Mouse (Mus musculus) liver, embryonic 11.5 days (tissue): Measurements from ENCODE around the gene Ssbp2. TPM values are rescaled to one million over a fixed set of nuclear protein-coding genes. Genes with fewer than 3 reads are reported as not detected.

ENCODE experiments used
- ATAC-seq: fragments of 200-750 bp; cut with Nextera tagmentation; replicated peaks from 2 replicates; pipeline ENCODE4 v1.8.0; 2017; ENCODE audit warnings: moderate number of reproducible peaks, mild to moderate bottlenecking, moderate TSS enrichment, moderate library complexity; ENCODE audit not compliant: low FRiP score
- DNase-seq: peaks from one replicate; pipeline ENCODE4 v3.0.0-alpha.2; 2017; ENCODE audit warnings: low spot score
- H3K27ac ChIP-seq: fragments of 300-500 bp; sonication (generic); 2 replicates; pipeline ENCODE4 v1.5.1; 2014; ENCODE audit warnings: mild to moderate bottlenecking, low read depth, low read length, control low read depth
- H3K27me3 ChIP-seq: fragments of 300-500 bp; sonication (generic); replicated peaks from 2 replicates; pipeline ENCODE4 v1.6.1; 2014; ENCODE audit warnings: low read length, mixed read lengths; ENCODE audit not compliant: control insufficient read depth, insufficient read depth
- H3K36me3 ChIP-seq: fragments of 300-500 bp; sonication (generic); 2 replicates; pipeline ENCODE4 v1.6.1; 2014; ENCODE audit warnings: mild to moderate bottlenecking, low read length, moderate library complexity, mixed read lengths; ENCODE audit not compliant: control insufficient read depth, insufficient read depth
- H3K4me1 ChIP-seq: fragments of 300-500 bp; sonication (generic); replicated peaks from 2 replicates; pipeline ENCODE4 v1.6.1; 2014; ENCODE audit warnings: low read length, mixed read lengths; ENCODE audit not compliant: control insufficient read depth, insufficient read depth
- H3K4me2 ChIP-seq: fragments of 300-500 bp; sonication (generic); 2 replicates; pipeline ENCODE4 v1.6.1; 2014; ENCODE audit warnings: mild to moderate bottlenecking, control low read depth, moderate library complexity
- H3K4me3 ChIP-seq: fragments of 300-500 bp; sonication (generic); 2 replicates; pipeline ENCODE4 v1.5.1; 2014; ENCODE audit warnings: low read depth, low read length, control low read depth
- H3K9ac ChIP-seq: fragments of 300-500 bp; sonication (generic); 2 replicates; pipeline ENCODE4 v1.6.1; 2014; ENCODE audit warnings: low read depth, low read length, control low read depth
- H3K9me3 ChIP-seq: fragments of 300-500 bp; sonication (generic); 2 replicates; pipeline ENCODE4 v1.6.1; 2016; ENCODE audit warnings: low read length, inconsistent platforms, mixed read lengths; ENCODE audit not compliant: control insufficient read depth
- WGBS: fragments of 180-500 bp; shearing (Covaris S2); extraction: QIAGEN DNeasy Blood & Tissue Kit; methylation state at CpG from one replicate; pipeline ENCODE4 v1.1.7; 2014; 5-methylcytosine and 5-hydroxymethylcytosine counted together
- polyA plus RNA-seq: library from polyadenylated mRNA; unstranded; fragments of >200 nt; fragmentation: Nextera tagmentation; extraction: Ambion mirVana; gene quantifications from 2 replicates; pipeline ENCODE4 v1.2.1, GENCODE M21; 2014

Ssbp2 gene
- polyA plus RNA-seq, 1 experiment from 2014 or later = 110 TPM

DNA sequence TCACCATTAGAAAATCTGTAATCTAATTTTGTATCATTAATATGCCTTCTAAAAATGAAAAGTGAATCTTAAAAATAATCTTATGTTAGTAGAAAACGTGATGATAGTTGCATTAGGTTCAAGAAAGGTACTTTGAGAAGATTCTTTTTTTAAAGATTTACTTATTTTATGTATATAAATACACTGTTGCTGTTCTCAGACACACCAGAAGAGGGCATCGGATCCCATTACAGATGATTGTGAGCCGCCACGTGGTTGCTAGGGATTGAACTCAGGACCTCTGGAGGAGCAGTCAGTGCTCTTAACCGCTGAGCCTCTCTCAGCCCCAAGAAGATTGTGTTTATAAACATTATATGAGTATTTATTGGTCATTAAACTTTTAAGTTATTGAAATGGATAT is 126.3 kb downstream of the Ssbp2 start:
- Histone ChIP-seq H3K27ac (no peak overlapping the region), H3K9ac (no peak overlapping the region), H3K4me1 (no peaks in the 10 kb centered on the region), H3K9me3 (no peaks in the 10 kb centered on the region), H3K36me3 (no peaks in the 10 kb centered on the region), H3K27me3 (no peaks in the 10 kb centered on the region), H3K4me3 (no peak overlapping the region), H3K4me2 (no peak overlapping the region)
- no peak for ATAC-seq
- WGBS = 76% methylated on average over 5 of the region's 5 CpGs
- DNase-seq = no peak

DNA sequence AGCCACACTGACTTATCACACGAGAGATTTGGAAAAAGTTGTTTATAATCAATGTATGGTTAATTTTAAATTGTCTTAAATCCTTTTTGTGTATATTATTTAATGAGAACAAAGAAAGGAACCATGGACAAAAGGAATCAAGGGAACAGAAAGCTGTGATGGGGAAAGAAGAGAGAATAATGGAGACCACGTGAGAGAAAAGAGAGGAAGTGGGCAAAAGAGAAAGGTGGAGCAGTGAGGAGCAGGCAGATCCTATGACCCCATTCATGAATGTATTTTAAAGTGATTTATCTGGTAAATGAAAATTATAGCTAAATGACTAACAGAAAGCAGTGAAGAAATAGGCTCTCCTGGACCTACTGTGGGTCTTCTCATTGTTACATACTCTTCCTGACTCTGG is 128.4 kb downstream of the Ssbp2 start:
- no peaks in the 10 kb centered on the region for H3K36me3 ChIP-seq
- no peak for ATAC-seq
- no peak overlapping the region for H3K9ac ChIP-seq
- no peak overlapping the region for H3K4me3 ChIP-seq
- H3K27ac ChIP-seq = no peak overlapping the region
- H3K4me2 ChIP-seq = no peak overlapping the region
- H3K4me1 ChIP-seq = no peaks in the 10 kb centered on the region
- WGBS = 83% methylated on average over 2 of the region's 2 CpGs
- H3K9me3 ChIP-seq = no peaks in the 10 kb centered on the region
- H3K27me3 ChIP-seq = no peaks in the 10 kb centered on the region
- no peak for DNase-seq

DNA sequence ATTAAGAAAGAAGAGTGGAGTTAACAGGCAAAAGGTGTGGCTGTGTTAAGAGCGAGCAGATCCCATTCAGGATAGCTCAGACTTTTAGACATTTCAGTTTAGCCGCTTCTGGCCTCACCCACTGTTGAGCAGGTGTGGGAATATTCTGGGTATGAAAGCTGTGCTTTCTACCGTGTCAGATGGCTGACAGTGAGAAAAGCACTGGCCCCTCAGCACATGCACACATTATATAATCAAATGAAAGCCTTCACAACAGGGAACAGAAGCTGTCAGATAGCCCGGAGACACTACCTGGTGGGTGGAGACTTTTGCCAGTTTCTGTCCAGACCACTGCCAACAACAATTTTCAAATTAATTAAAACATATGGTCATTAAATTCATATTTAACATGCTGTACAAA is 131.8 kb downstream of the Ssbp2 start:
- WGBS = 79% methylated on average over 4 of the region's 4 CpGs
- no peaks in the 10 kb centered on the region for H3K36me3 ChIP-seq

DNA sequence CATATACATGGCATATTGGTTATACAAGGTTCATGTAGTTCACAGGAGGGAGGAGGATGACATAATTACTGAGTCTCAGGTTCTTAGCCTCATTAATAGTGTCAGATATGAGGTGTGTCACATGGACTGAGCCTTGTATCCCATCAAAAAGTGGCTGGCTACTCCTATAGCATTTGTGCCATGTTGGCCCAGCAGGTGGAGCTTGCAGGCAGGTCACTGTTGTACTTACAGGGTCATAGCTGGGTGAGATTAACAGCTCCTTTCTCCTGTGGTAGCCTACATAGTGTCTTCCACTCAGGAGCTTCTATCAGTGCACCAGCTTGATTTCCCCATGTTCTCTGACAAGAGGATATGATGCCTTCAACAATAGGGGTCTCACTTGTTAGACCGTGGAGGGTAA is 135.2 kb downstream of the Ssbp2 start:
- DNase-seq (no peak), ATAC-seq (no peak; the same call in 1 of the 2 replicates)
- H3K4me3 ChIP-seq = no peak overlapping the region
- no peaks in the 10 kb centered on the region for H3K9me3 ChIP-seq
- no peak overlapping the region for H3K27ac ChIP-seq
- H3K27me3 ChIP-seq = no peaks in the 10 kb centered on the region
- H3K9ac ChIP-seq = no peak overlapping the region
- 73% methylated on average over 1 of the region's 1 CpGs for WGBS
- no peak overlapping the region for H3K4me2 ChIP-seq
- H3K36me3 ChIP-seq = no peaks in the 10 kb centered on the region
- no peaks in the 10 kb centered on the region for H3K4me1 ChIP-seq

More for the DNA sequence above, 131.8 kb downstream of the Ssbp2 start:
- no peak overlapping the region for H3K4me2 ChIP-seq
- H3K9me3 ChIP-seq = no peaks in the 10 kb centered on the region
- H3K27ac ChIP-seq = no peak overlapping the region
- no peaks in the 10 kb centered on the region for H3K27me3 ChIP-seq
- H3K4me1 ChIP-seq = no peaks in the 10 kb centered on the region
- H3K9ac ChIP-seq = no peak overlapping the region
- ATAC-seq (no peak), DNase-seq (no peak)
- H3K4me3 ChIP-seq = no peak overlapping the region

DNA sequence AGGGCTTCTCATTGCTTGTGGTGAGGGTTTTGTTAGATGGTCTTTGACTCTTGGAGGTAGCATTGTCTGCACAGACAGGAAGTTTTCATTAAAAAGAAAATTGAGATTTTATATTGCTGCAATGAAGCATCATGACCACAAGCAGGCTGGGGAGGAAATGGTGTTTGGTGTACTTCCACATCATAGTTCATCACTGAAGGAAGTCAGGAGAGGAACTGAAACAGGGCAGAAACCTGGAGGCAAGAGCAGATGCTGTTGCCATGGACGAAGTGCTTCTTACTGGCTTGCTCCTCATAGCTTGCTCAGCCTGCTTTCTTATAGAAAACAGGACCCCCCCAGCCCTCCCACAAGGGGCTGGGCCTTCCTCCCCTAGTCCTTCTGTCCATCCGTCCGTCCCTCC is 139.5 kb downstream of the Ssbp2 start:
- H3K27ac ChIP-seq = no peak overlapping the region
- ATAC-seq (no peak), DNase-seq (no peak)
- H3K4me1 ChIP-seq = no peaks in the 10 kb centered on the region
- H3K4me3 ChIP-seq = no peak overlapping the region
- 89% methylated on average over 3 of the region's 3 CpGs for WGBS
- 0 out of 2 replicates have a peak, but pooled peaks cover 2% of the 10 kb centered on the region for H3K36me3 ChIP-seq
- H3K9ac ChIP-seq = no peak overlapping the region
- no peaks in the 10 kb centered on the region for H3K27me3 ChIP-seq
- no peak overlapping the region for H3K4me2 ChIP-seq
- H3K9me3 ChIP-seq = no peaks in the 10 kb centered on the region

DNA sequence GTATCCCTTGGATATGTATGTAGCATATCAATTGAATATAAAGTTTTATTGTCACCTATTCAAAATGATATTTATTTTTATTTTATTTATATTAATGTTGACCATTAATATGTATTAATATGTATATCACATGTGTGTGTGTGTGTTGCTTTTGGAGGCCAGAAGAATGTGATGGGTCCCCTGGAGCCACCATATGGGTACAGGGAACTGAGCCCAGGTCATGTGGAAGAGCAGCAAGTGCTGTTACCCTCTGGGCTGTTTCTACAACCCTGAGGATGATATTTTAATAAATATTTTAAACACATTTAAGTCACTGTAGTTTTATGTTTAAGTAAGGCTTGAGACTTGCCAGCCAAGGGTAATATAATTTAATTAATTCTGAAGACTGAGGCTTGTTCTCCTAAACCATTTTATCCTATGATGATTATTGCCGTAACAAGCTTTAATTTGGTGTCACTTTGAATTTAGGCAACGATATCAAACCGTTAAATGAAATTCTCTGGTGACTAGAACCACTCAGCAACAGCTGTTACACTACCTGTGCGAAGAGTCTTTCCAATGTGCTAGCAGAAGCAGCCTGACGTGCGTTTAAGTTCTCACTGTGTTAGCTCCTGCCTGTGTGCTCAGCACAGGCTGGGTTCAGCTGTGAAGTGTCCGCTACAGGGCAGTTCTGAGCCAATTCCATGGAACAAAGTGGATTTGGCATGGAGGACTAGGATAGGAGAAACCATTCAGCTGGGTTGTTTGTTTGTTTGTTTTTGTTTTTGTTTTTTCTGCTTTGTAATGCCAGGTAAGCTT is 145.2 kb downstream of the Ssbp2 start:
- WGBS = 93% methylated on average over 7 of the region's 7 CpGs
- no peak for DNase-seq
- no peak for ATAC-seq

DNA sequence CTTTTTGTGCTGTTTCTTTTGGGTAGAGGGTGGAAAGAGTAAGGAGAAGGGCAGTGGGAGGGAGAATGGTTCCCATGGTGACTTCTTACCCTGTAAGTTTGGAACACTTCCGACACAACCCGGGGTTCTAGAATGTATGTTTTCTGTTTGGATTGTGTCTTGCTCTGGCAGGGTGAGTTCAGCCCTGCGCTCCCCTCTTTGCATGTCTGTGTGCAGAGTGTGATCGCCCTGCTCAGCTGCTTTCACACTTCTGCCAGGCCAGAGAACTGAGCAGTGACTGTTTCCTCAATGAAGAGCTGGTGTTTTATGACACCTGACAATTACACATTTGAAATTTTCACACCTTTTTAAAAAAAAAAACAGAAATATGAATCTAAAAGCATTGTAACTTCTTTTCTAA is 150.5 kb downstream of the Ssbp2 start:
- no peak overlapping the region for H3K4me3 ChIP-seq
- H3K4me1 ChIP-seq = no peaks in the 10 kb centered on the region
- H3K36me3 ChIP-seq = no peaks in the 10 kb centered on the region
- H3K9me3 ChIP-seq = no peaks in the 10 kb centered on the region
- H3K27me3 ChIP-seq = no peaks in the 10 kb centered on the region
- no peak overlapping the region for H3K4me2 ChIP-seq
- WGBS = 84% methylated on average over 4 of the region's 4 CpGs
- H3K9ac ChIP-seq = no peak overlapping the region
- no peak for ATAC-seq
- no peak for DNase-seq
- H3K27ac ChIP-seq = no peak overlapping the region

More for the DNA sequence above, 145.2 kb downstream of the Ssbp2 start:
- H3K27me3 ChIP-seq = no peaks in the 10 kb centered on the region
- H3K4me2 ChIP-seq = no peak overlapping the region
- no peak overlapping the region for H3K4me3 ChIP-seq
- H3K4me1 ChIP-seq = no peaks in the 10 kb centered on the region
- no peak overlapping the region for H3K9ac ChIP-seq
- no peak overlapping the region for H3K27ac ChIP-seq
- no peaks in the 10 kb centered on the region for H3K9me3 ChIP-seq
- peaks cover 2% of the 10 kb centered on the region; the same call in 1 of the 2 replicates for H3K36me3 ChIP-seq

DNA sequence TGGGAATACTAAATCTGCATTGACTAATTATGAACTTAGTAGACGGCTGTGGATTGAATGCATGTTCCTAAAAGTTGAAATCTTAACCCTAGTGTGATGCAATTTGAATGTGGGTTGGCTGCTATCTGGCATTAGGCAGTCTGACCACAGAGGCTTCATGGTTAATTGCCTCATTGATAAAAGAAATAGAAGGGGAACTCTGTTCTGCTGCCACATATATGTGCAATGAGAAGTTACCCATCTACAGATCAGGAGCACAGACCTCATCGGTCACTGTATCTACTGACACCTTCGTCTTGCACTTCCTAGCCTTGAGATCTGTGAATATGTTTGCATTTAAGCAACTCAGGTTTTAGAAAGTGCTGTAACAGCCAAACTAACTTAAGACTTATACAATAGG is 151.8 kb downstream of the Ssbp2 start:
- H3K4me3 ChIP-seq = no peak overlapping the region
- H3K27me3 ChIP-seq = no peaks in the 10 kb centered on the region
- ATAC-seq = no peak
- H3K4me1 ChIP-seq = no peaks in the 10 kb centered on the region
- 75% methylated on average over 3 of the region's 3 CpGs for WGBS
- H3K36me3 ChIP-seq = no peaks in the 10 kb centered on the region; the same call in 1 of the 2 replicates
- no peak for DNase-seq
- H3K9ac ChIP-seq = no peak overlapping the region
- H3K9me3 ChIP-seq = no peaks in the 10 kb centered on the region
- no peak overlapping the region for H3K27ac ChIP-seq
- no peak overlapping the region for H3K4me2 ChIP-seq

DNA sequence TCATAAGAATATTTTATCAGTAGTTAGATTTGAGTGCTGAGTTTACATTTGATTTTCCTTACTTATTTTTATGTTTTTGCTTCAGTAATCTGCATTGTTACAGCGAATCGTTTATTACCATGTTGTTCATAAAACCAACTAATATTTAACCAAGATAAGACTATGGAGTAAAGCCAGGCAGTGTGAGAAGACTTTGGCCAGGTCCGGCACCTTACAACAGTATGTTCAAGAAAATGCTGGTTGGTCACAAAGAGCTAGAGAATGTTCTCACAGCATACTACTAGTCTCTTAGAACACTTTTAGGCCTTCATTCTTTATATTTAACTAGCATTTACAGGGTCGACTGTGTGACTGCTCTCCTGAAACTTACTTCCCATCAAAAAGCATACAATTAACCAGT is 152.5 kb downstream of the Ssbp2 start:
- Histone ChIP-seq H3K9ac (no peak overlapping the region), H3K4me3 (no peak overlapping the region), H3K36me3 (no peaks in the 10 kb centered on the region; the same call in 1 of the 2 replicates), H3K27me3 (no peaks in the 10 kb centered on the region), H3K27ac (no peak overlapping the region), H3K4me1 (no peaks in the 10 kb centered on the region), H3K9me3 (no peaks in the 10 kb centered on the region), H3K4me2 (no peak overlapping the region)
- 90% methylated on average over 4 of the region's 4 CpGs for WGBS
- DNase-seq (no peak), ATAC-seq (no peak)
